Mouse (Mus musculus): ENCODE results near the gene Cbx6. TPM values are rescaled to one million over a fixed set of nuclear protein-coding genes. Genes with fewer than 3 reads are reported as not detected.

The Cbx6 gene
- polyA plus RNA-seq, 1 experiment from 2014 or later: 52.2 TPM

DNA sequence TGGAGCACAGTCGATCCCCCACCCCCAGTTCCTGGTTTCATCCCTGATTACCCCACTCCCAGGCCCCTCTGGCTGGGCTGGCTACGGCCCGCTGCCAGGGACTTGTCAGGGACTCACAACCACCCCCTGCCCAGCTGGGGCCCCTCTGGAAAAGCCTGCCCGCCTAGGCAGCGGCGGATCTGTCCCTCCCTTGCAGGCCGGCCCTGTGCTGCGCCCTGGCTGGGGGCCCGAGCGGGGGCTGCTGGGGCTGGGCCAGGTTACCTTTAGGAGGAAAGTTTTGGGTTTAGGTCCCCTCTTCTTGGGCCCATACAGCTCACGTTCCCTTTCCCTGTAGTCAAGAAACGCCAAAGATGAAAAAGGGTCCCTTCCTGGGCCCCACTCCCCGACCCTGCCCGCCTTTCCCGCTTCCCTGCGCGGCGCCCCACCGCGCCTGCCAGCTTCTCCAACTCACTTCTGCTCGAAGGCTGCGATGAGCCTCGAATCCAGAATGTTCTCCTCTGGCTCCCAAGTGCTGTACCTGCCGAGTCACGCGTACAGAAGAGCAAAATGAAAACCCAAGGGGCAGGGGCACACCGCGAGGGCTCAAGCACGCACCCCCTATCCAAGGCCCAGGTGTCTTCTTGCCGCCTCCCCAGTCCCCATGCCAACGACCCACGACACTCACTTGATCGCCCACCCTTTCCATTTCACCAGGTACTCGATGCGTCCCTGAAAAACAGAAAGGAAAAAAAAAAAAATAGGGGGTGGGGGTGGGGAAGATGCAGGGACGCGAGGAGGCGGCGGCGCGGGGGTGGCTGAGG, 1.0 kb downstream of the Cbx6 start:
- Histone ChIP-seq H3K27me3 (replicated peaks; ENCODE audit: insufficient read depth, low read length) (no peaks in the 10 kb centered on the region), H3K4me1 (ENCODE audit: insufficient read depth, low read depth, low read length) (peaks cover 3% of the 10 kb centered on the region; the same call in 1 of the 2 replicates), H3K36me3 (ENCODE audit: insufficient read depth, low read length) (peaks cover 1% of the 10 kb centered on the region; the same call in 1 of the 2 replicates), H3K27ac (ENCODE audit: low read length) (peak overlapping the region; percentile 79), H3K4me2 (replicated peaks; ENCODE audit: low read depth, low read length) (peak overlapping the region; percentile 88), H3K9ac (replicated peaks; ENCODE audit: low read depth) (peak overlapping the region; percentile 71), H3K9me3 (ENCODE audit: low read length) (no peaks in the 10 kb centered on the region), H3K4me3 (ENCODE audit: low read depth, low read length) (peak overlapping the region; percentile 73)
- under 1% methylated on average over 41 of the region's 41 CpGs for WGBS
- TF ChIP-seq EP300 (IDR thresholded peaks at IDR 0.05) (no peak), CTCF (IDR thresholded peaks at IDR 0.05) (no peak)
- DNase-seq (ENCODE audit: low spot score) (peak; percentile 49), ATAC-seq (peak; percentile 13; the same call in 1 of the 2 replicates)

DNA sequence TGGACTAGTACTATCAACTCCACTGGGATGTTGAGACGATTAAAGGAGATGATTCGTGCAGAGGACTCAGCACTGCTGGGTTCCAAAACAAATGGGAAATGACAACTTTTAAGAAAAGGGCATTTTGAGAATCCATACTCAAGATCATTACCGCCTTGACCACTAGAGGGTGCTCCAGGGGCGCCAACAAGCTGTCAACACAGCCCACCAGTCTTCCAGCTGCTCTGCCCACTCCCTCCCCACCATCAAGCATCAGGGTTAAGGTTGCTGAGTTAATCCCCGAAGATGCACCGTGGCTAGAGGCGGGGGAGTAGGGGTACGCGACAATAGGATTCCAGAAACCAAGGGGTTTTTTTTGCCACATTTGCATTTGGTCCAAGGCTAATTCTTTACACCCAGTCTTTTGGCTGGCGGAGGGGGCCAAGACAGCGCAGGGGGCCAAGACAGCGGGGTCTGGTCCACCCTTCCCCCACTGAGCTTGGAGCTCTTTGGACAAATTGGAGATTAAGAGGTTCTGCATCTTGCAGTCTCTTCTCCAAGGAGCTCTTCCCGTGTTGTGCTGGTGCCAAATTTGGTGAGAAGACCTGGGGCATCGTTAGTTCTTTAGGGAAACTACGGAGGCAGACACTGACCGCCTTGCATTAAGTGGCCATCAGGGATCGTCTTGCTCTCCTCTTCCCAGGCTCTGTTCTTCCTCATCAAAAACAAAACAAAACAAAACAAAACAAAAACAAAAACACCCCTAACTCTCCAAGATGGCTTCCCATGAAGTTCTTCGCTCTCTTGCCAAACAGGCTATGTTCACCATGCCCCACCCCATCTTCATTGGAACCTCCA, 2.2 kb downstream of the Cbx6 start:
- peak; percentile 89 for DNase-seq (ENCODE audit: low spot score)
- H3K4me3 ChIP-seq (ENCODE audit: low read depth, low read length): peak overlapping the region; percentile 73; the same call in 1 of the 2 replicates
- TF ChIP-seq EP300 (IDR thresholded peaks at IDR 0.05) (no peak), CTCF (IDR thresholded peaks at IDR 0.05) (peak; percentile 96)
- peak overlapping the region; percentile 79; the same call in 1 of the 2 replicates for H3K27ac ChIP-seq (ENCODE audit: low read length)
- peaks cover 3% of the 10 kb centered on the region; the same call in 1 of the 2 replicates for H3K4me1 ChIP-seq (ENCODE audit: insufficient read depth, low read depth, low read length)
- WGBS: 31% methylated on average over 18 of the region's 18 CpGs
- no peaks in the 10 kb centered on the region for H3K27me3 ChIP-seq (replicated peaks; ENCODE audit: insufficient read depth, low read length)
- peaks cover 7% of the 10 kb centered on the region; the same call in 1 of the 2 replicates for H3K36me3 ChIP-seq (ENCODE audit: insufficient read depth, low read length)
- H3K4me2 ChIP-seq (replicated peaks; ENCODE audit: low read depth, low read length): peak overlapping the region; percentile 88
- H3K9ac ChIP-seq (replicated peaks; ENCODE audit: low read depth): no peak overlapping the region
- no peak for ATAC-seq
- no peaks in the 10 kb centered on the region for H3K9me3 ChIP-seq (ENCODE audit: low read length)

DNA sequence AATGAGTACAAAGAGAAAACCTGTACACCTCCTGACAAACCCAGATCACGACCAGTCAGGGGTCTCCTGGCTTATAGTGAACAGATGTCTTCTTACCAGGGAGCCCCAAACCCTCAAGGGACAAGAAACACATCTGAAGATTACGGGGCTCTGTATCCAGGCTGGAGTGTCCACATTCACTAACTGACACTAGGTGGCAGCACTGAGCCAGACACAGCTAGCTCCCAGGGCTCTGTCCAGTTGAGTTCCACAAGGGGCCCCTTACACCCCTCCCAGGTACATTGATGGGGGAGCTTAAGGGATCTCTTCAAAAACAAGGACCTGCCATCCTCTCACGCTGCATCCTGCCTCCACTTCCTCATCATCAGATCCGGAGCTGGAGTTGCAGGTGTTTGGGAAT, 4.1 kb downstream of the Cbx6 start:
- 20% methylated on average over 4 of the region's 4 CpGs for WGBS
- no peak overlapping the region for H3K9ac ChIP-seq (replicated peaks; ENCODE audit: low read depth)

DNA sequence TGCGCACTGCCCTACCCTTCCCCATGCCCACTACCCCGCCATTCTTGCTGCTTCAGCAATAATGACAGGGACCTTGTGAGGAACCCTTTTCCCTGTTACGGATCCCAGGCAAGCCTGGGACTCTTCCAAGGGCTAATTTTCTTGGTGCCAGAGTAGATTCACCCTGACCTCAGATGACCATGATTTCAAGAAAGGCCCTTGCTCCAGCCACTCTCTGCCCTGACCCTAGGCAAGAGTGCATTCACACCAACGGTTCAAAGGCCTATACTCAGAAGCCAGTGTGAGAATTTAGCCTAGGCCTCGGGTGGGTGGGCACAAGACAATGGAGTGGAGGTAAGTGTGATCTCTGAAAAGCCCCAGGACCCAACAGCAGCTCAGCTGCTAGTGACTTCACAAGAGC, 5.1 kb downstream of the Cbx6 start:
- TF ChIP-seq EP300 (IDR thresholded peaks at IDR 0.05) (no peak), CTCF (IDR thresholded peaks at IDR 0.05) (no peak)
- no peak overlapping the region for H3K4me2 ChIP-seq (replicated peaks; ENCODE audit: low read depth, low read length)
- H3K9ac ChIP-seq (replicated peaks; ENCODE audit: low read depth): no peak overlapping the region
- ATAC-seq: no peak
- no peak overlapping the region for H3K27ac ChIP-seq (ENCODE audit: low read length)
- H3K27me3 ChIP-seq (replicated peaks; ENCODE audit: insufficient read depth, low read length): no peaks in the 10 kb centered on the region
- H3K4me1 ChIP-seq (ENCODE audit: insufficient read depth, low read depth, low read length): peaks cover 6% of the 10 kb centered on the region; the same call in 1 of the 2 replicates
- 81% methylated on average over 5 of the region's 5 CpGs for WGBS
- H3K9me3 ChIP-seq (ENCODE audit: low read length): no peaks in the 10 kb centered on the region
- H3K4me3 ChIP-seq (ENCODE audit: low read depth, low read length): no peak overlapping the region
- peaks cover 7% of the 10 kb centered on the region; the same call in 1 of the 2 replicates for H3K36me3 ChIP-seq (ENCODE audit: insufficient read depth, low read length)
- DNase-seq (ENCODE audit: low spot score): no peak

More for the DNA sequence above, 4.1 kb downstream of the Cbx6 start:
- Histone ChIP-seq H3K27ac (ENCODE audit: low read length) (no peak overlapping the region), H3K9me3 (ENCODE audit: low read length) (no peaks in the 10 kb centered on the region), H3K4me1 (ENCODE audit: insufficient read depth, low read depth, low read length) (peaks cover 6% of the 10 kb centered on the region; the same call in 1 of the 2 replicates), H3K4me2 (replicated peaks; ENCODE audit: low read depth, low read length) (no peak overlapping the region), H3K27me3 (replicated peaks; ENCODE audit: insufficient read depth, low read length) (no peaks in the 10 kb centered on the region), H3K4me3 (ENCODE audit: low read depth, low read length) (no peak overlapping the region), H3K36me3 (ENCODE audit: insufficient read depth, low read length) (peaks cover 7% of the 10 kb centered on the region; the same call in 1 of the 2 replicates)
- no peak for ATAC-seq
- DNase-seq (ENCODE audit: low spot score): peak; percentile 85
- TF ChIP-seq EP300 (IDR thresholded peaks at IDR 0.05) (no peak), CTCF (IDR thresholded peaks at IDR 0.05) (peak; percentile 92)

DNA sequence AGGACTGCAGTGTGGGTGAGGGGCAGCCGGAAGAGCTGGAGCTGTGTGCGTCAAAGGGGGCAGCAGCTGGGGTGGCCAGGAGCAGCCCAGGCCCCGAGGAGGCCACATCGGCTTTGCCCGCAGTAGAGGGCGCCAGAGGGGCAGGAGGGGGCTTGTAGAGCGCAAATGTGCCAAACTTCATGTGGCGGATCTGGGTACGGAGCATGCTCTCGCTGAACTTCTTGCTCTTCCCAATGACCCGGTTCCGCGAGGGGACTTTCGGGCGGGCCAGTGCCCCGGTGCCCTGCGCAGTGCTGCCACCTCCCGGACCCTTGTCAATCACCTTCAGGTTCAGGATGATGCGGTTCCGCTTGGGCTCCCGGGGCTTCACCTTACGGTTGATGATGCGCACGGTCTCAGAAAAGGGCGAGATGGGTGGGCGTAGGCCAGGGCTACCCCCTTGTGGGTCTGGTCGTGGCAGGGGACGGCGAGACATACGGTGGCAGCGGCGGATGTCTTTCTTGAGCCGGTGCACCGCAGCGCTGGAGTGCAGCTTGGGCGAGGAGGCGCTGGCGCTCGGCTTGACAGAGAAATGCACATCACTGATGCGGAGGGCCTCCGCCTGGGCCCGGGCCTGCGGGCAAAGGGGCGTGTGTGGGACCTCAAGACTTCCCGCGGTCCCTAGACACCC, 6.0 kb downstream of the Cbx6 start:
- Histone ChIP-seq H3K4me2 (replicated peaks; ENCODE audit: low read depth, low read length) (no peak overlapping the region), H3K27ac (ENCODE audit: low read length) (no peak overlapping the region), H3K27me3 (replicated peaks; ENCODE audit: insufficient read depth, low read length) (no peaks in the 10 kb centered on the region), H3K9me3 (ENCODE audit: low read length) (no peaks in the 10 kb centered on the region), H3K36me3 (ENCODE audit: insufficient read depth, low read length) (peaks cover 7% of the 10 kb centered on the region; the same call in 1 of the 2 replicates), H3K4me3 (ENCODE audit: low read depth, low read length) (no peak overlapping the region), H3K4me1 (ENCODE audit: insufficient read depth, low read depth, low read length) (peaks cover 6% of the 10 kb centered on the region; the same call in 1 of the 2 replicates), H3K9ac (replicated peaks; ENCODE audit: low read depth) (no peak overlapping the region)
- 61% methylated on average over 43 of the region's 46 CpGs for WGBS
- TF ChIP-seq EP300 (IDR thresholded peaks at IDR 0.05) (no peak), CTCF (IDR thresholded peaks at IDR 0.05) (peak; percentile 61)
- DNase-seq (ENCODE audit: low spot score): no peak
- ATAC-seq: no peak

Measured in lung, postnatal 0 days (tissue).